Mouse (Mus musculus) erythroid progenitor cell, adult 5-6 weeks (primary cell): ENCODE data around the gene Trpm4. TPM values are rescaled to one million over a fixed set of nuclear protein-coding genes. Genes with fewer than 3 reads are reported as not detected.
"Not testable (repeated sequence)": the region's sequence is repeated elsewhere in the genome, so short reads cannot be mapped to it uniquely, and the experiment has no call there.

ENCODE experiments used
- ATAC-seq: replicated peaks from 2 replicates; pipeline ENCODE4 v1.8.0; 2016; ENCODE audit warnings: moderate number of reproducible peaks, mild to moderate bottlenecking, moderate TSS enrichment, inconsistent platforms; ENCODE audit not compliant: poor library complexity, low FRiP score, severe bottlenecking
- total RNA-seq, 2 experiments: library from RNA; stranded (forward) in 1 of 2; stranded (reverse) in 1 of 2; fragments of 150-400 nt in 1 of 2; fragments of 186-747, 209-891 nt in 1 of 2; gene quantifications; 2 replicates each; pipeline versions ENCODE4 v1.2.3 to v1.2.4; 2015 to 2017; ENCODE audit warnings: low replicate concordance in 2 of 2

Gene Trpm4
- total RNA-seq, 2 experiments from 2014 or later, result not detected

GRCm38 (mm10) chr7:45263006-45263607 lies 70.5 kb downstream of the Trpm4 start:
- ATAC-seq, result no peak

- no peak for ATAC-seq
Measured at GRCm38 (mm10) chr7:45262266-45262665, 71.3 kb downstream of the Trpm4 start.

GRCm38 (mm10) chr7:45259281-45259680 lies 74.3 kb downstream of the Trpm4 start:
- no peak for ATAC-seq

- no peak for ATAC-seq
Measured at GRCm38 (mm10) chr7:45257063-45257840, 76.3 kb downstream of the Trpm4 start.

GRCm38 (mm10) chr7:45255822-45256221 lies 77.8 kb downstream of the Trpm4 start:
- not testable (repeated sequence) for ATAC-seq

- ATAC-seq, result no peak
Measured at GRCm38 (mm10) chr7:45253806-45254205, 79.8 kb downstream of the Trpm4 start.

Other genes with a start within 250 kb of the Trpm4 start
Only the 30 nearest of the 36 such genes appear.
- not detected in 2 replicates for gene Gm45713, start 197.5 kb downstream of the Trpm4 start, total RNA-seq (2015; ENCODE audit: low replicate concordance)
- gene Gm45713, start 197.5 kb downstream of the Trpm4 start, total RNA-seq (2017; ENCODE audit: low replicate concordance), result 0.98 and 2.3 TPM in 2 replicates
- 3.6 and 17.2 TPM in 2 replicates for gene Flt3l, start 197.3 kb downstream of the Trpm4 start, total RNA-seq (2015; ENCODE audit: low replicate concordance)
- gene Flt3l, start 197.3 kb downstream of the Trpm4 start, total RNA-seq (2017; ENCODE audit: low replicate concordance), result 0.23 and 4.5 TPM in 2 replicates
- gene Pih1d1, start 179.5 kb downstream of the Trpm4 start, total RNA-seq (2015; ENCODE audit: low replicate concordance), result 58.7 and 96.4 TPM in 2 replicates
- 6.8 and 8.7 TPM in 2 replicates for gene Pih1d1, start 179.5 kb downstream of the Trpm4 start, total RNA-seq (2017; ENCODE audit: low replicate concordance)
- 24.5 and 29.3 TPM in 2 replicates for gene Aldh16a1, start 179.2 kb downstream of the Trpm4 start, total RNA-seq (2015; ENCODE audit: low replicate concordance)
- gene Aldh16a1, start 179.2 kb downstream of the Trpm4 start, total RNA-seq (2017; ENCODE audit: low replicate concordance), result 12.4 and 14.1 TPM in 2 replicates
- not detected in 2 replicates for gene Slc17a7, start 169.8 kb downstream of the Trpm4 start, total RNA-seq (2015; ENCODE audit: low replicate concordance)
- not detected in 2 replicates for gene Slc17a7, start 169.8 kb downstream of the Trpm4 start, total RNA-seq (2017; ENCODE audit: low replicate concordance)
- gene Gfy, start 154.2 kb downstream of the Trpm4 start, total RNA-seq (2015; ENCODE audit: low replicate concordance), result not detected in 2 replicates
- not detected in 2 replicates for gene Gfy, start 154.2 kb downstream of the Trpm4 start, total RNA-seq (2017; ENCODE audit: low replicate concordance)
- gene Pth2, start 152.8 kb downstream of the Trpm4 start, total RNA-seq (2015; ENCODE audit: low replicate concordance), result not detected in 2 replicates
- gene Pth2, start 152.8 kb downstream of the Trpm4 start, total RNA-seq (2017; ENCODE audit: low replicate concordance), result not detected in 2 replicates
- gene Ccdc155, start 128.9 kb downstream of the Trpm4 start, total RNA-seq (2015; ENCODE audit: low replicate concordance), result not detected in 2 replicates
- gene Ccdc155, start 128.9 kb downstream of the Trpm4 start, total RNA-seq (2017; ENCODE audit: low replicate concordance), result not detected in 2 replicates
- gene Dkkl1, start 121.6 kb downstream of the Trpm4 start, total RNA-seq (2015; ENCODE audit: low replicate concordance), result 6.3 and 8.6 TPM in 2 replicates
- gene Dkkl1, start 121.6 kb downstream of the Trpm4 start, total RNA-seq (2017; ENCODE audit: low replicate concordance), result 0.77 TPM in 1 of 2 replicates, not detected in the other
- gene Tead2, start 118.0 kb downstream of the Trpm4 start, total RNA-seq (2015; ENCODE audit: low replicate concordance), result not detected in 2 replicates
- gene Tead2, start 118.0 kb downstream of the Trpm4 start, total RNA-seq (2017; ENCODE audit: low replicate concordance), result not detected in 2 replicates
- gene Cd37, start 94.7 kb downstream of the Trpm4 start, total RNA-seq (2015; ENCODE audit: low replicate concordance), result 82.2 and 86.1 TPM in 2 replicates
- 21.1 and 54.8 TPM in 2 replicates for gene Cd37, start 94.7 kb downstream of the Trpm4 start, total RNA-seq (2017; ENCODE audit: low replicate concordance)
- not detected in 2 replicates for gene Slc6a16, start 92.7 kb downstream of the Trpm4 start, total RNA-seq (2015; ENCODE audit: low replicate concordance)
- not detected in 2 replicates for gene Slc6a16, start 92.7 kb downstream of the Trpm4 start, total RNA-seq (2017; ENCODE audit: low replicate concordance)
- gene Slc6a21, start 56.3 kb downstream of the Trpm4 start, total RNA-seq (2015; ENCODE audit: low replicate concordance), result not detected in 2 replicates
- not detected in 2 replicates for gene Slc6a21, start 56.3 kb downstream of the Trpm4 start, total RNA-seq (2017; ENCODE audit: low replicate concordance)
- not detected in 2 replicates for gene Hrc, start 1.5 kb upstream of the Trpm4 start, total RNA-seq (2015; ENCODE audit: low replicate concordance)
- not detected in 2 replicates for gene Hrc, start 1.5 kb upstream of the Trpm4 start, total RNA-seq (2017; ENCODE audit: low replicate concordance)
- gene Ppfia3, start 33.2 kb upstream of the Trpm4 start, total RNA-seq (2015; ENCODE audit: low replicate concordance), result not detected in 2 replicates
- not detected in 2 replicates for gene Ppfia3, start 33.2 kb upstream of the Trpm4 start, total RNA-seq (2017; ENCODE audit: low replicate concordance)
- gene Lin7b, start 36.8 kb upstream of the Trpm4 start, total RNA-seq (2015; ENCODE audit: low replicate concordance), result not detected in 2 replicates
- not detected in 2 replicates for gene Lin7b, start 36.8 kb upstream of the Trpm4 start, total RNA-seq (2017; ENCODE audit: low replicate concordance)
- 143 and 194 TPM in 2 replicates for gene Snrnp70, start 62.0 kb upstream of the Trpm4 start, total RNA-seq (2015; ENCODE audit: low replicate concordance)
- gene Snrnp70, start 62.0 kb upstream of the Trpm4 start, total RNA-seq (2017; ENCODE audit: low replicate concordance), result 312 and 348 TPM in 2 replicates
- gene Kcna7, start 71.9 kb upstream of the Trpm4 start, total RNA-seq (2015; ENCODE audit: low replicate concordance), result not detected in 2 replicates
- not detected in 2 replicates for gene Kcna7, start 71.9 kb upstream of the Trpm4 start, total RNA-seq (2017; ENCODE audit: low replicate concordance)
- not detected in 2 replicates for gene Ntf5, start 79.9 kb upstream of the Trpm4 start, total RNA-seq (2015; ENCODE audit: low replicate concordance)
- not detected in 2 replicates for gene Ntf5, start 79.9 kb upstream of the Trpm4 start, total RNA-seq (2017; ENCODE audit: low replicate concordance)
- gene Lhb, start 87.0 kb upstream of the Trpm4 start, total RNA-seq (2015; ENCODE audit: low replicate concordance), result not detected in 2 replicates
- gene Lhb, start 87.0 kb upstream of the Trpm4 start, total RNA-seq (2017; ENCODE audit: low replicate concordance), result not detected in 2 replicates
- gene Gys1, start 101.1 kb upstream of the Trpm4 start, total RNA-seq (2015; ENCODE audit: low replicate concordance), result 0.84 and 5.8 TPM in 2 replicates
- gene Gys1, start 101.1 kb upstream of the Trpm4 start, total RNA-seq (2017; ENCODE audit: low replicate concordance), result 2.1 and 6.2 TPM in 2 replicates
- 39.0 and 53.3 TPM in 2 replicates for gene Ruvbl2, start 104.3 kb upstream of the Trpm4 start, total RNA-seq (2015; ENCODE audit: low replicate concordance)
- gene Ruvbl2, start 104.3 kb upstream of the Trpm4 start, total RNA-seq (2017; ENCODE audit: low replicate concordance), result 22.6 and 28.8 TPM in 2 replicates
- gene Ftl1, start 126.1 kb upstream of the Trpm4 start, total RNA-seq (2015; ENCODE audit: low replicate concordance), result 2,156 and 2,353 TPM in 2 replicates
- 950 and 960 TPM in 2 replicates for gene Ftl1, start 126.1 kb upstream of the Trpm4 start, total RNA-seq (2017; ENCODE audit: low replicate concordance)
- 10.1 and 43.6 TPM in 2 replicates for gene Bax, start 133.1 kb upstream of the Trpm4 start, total RNA-seq (2015; ENCODE audit: low replicate concordance)
- gene Bax, start 133.1 kb upstream of the Trpm4 start, total RNA-seq (2017; ENCODE audit: low replicate concordance), result 10.3 and 15.9 TPM in 2 replicates
- 0.84 TPM in 1 of 2 replicates, not detected in the other for gene Tulp2, start 148.1 kb upstream of the Trpm4 start, total RNA-seq (2015; ENCODE audit: low replicate concordance)
- not detected in 2 replicates for gene Tulp2, start 148.1 kb upstream of the Trpm4 start, total RNA-seq (2017; ENCODE audit: low replicate concordance)
- not detected in 2 replicates for gene Gm45808, start 153.0 kb upstream of the Trpm4 start, total RNA-seq (2015; ENCODE audit: low replicate concordance)
- gene Gm45808, start 153.0 kb upstream of the Trpm4 start, total RNA-seq (2017; ENCODE audit: low replicate concordance), result 4.9 TPM in 1 of 2 replicates, not detected in the other
- gene Dhdh, start 155.0 kb upstream of the Trpm4 start, total RNA-seq (2015; ENCODE audit: low replicate concordance), result 0.42 and 3.6 TPM in 2 replicates
- gene Dhdh, start 155.0 kb upstream of the Trpm4 start, total RNA-seq (2017; ENCODE audit: low replicate concordance), result 1.0 and 1.6 TPM in 2 replicates
- gene Nucb1, start 176.6 kb upstream of the Trpm4 start, total RNA-seq (2015; ENCODE audit: low replicate concordance), result 164 and 168 TPM in 2 replicates
- 789 and 905 TPM in 2 replicates for gene Nucb1, start 176.6 kb upstream of the Trpm4 start, total RNA-seq (2017; ENCODE audit: low replicate concordance)
- 814 and 867 TPM in 2 replicates for gene Ppp1r15a, start 192.5 kb upstream of the Trpm4 start, total RNA-seq (2015; ENCODE audit: low replicate concordance)
- 569 and 633 TPM in 2 replicates for gene Ppp1r15a, start 192.5 kb upstream of the Trpm4 start, total RNA-seq (2017; ENCODE audit: low replicate concordance)
- gene Plekha4, start 192.6 kb upstream of the Trpm4 start, total RNA-seq (2015; ENCODE audit: low replicate concordance), result 7.2 TPM in 1 of 2 replicates, not detected in the other
- gene Plekha4, start 192.6 kb upstream of the Trpm4 start, total RNA-seq (2017; ENCODE audit: low replicate concordance), result 0.08 and 0.90 TPM in 2 replicates